Mouse (Mus musculus): ENCODE data around the gene Mip.

DNA sequence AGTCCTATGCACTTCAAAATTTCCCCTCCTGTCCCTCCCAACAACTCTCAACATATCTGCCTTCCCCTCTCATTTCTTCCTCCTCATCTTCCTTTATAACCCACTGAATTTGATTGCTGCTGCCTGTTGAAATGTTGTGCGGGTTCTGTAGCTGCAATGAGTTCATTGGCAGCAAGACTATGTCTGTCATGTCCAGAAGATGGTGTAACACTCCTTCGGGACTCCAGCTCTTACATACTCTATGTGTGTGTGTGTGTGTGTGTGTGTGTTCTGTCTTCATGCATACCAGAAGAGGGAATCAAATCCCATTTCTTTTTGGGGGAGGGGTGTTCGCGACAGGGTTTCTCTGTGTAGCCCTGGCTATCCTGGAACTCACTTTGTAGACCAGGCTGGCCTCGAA, 10.7 kb upstream of the Mip start:
- TF ChIP-seq CTCF (IDR thresholded peaks at IDR 0.05; ENCODE audit: borderline replicate concordance, control insufficient read depth, extremely low read depth, insufficient read depth, low read length, poor library complexity) (no peak), POLR2A (IDR thresholded peaks at IDR 0.05; ENCODE audit: control insufficient read depth, extremely low read depth, insufficient read depth, low read length, poor library complexity) (no peak)
